Mouse (Mus musculus) left cerebral cortex, adult 9 months (tissue): Measurements from ENCODE around the gene Asb4.
A peak's percentile ranks its signal among the peaks of the same experiment; 100 is the strongest.

Experiments
- DNase-seq, 2 experiments: peaks; one replicate each; pipeline ENCODE4 v3.0.0; 2022; ENCODE audit warnings: low spot score in 2 of 2

Gene Asb4

DNA sequence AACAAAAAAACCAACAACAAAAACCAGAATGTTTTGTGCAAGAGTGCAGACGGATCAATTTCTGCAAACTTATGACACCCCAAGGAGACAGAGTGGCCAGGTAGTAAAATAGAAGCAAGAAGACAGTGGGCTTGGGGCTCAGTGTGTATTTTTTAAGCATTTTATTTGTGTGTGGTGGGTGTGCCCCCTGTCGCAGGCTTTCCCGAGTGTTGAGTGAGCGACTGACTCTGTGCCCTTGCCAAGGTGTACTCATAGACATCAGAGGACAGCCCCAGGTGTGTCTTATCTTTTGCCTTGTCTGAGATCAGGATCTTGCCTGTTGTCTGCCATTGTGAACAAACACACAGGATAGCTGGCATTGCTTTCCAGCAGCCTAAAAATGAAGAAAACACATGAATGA lies 63.8 kb downstream of the Asb4 start:
- DNase-seq = no peak

DNA sequence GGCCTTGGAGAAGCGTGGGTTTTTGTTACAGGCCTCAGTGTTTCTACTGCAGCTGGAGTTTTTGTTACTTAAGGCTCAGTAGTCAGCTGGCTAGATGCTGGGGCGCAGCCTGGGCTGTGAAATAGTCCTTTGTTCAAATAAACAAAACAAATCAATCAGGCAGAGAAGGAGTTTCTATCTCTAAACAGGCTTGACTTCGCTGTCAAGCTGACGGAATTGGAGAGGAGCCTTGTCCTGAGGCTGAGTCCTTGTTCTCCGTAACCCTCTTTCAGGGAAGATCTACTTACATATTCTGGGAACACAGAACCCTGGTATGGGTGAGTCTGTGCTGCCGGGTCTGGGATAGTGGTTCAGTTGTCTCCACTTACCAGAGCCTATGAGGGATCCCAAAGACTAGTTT lies 64.4 kb downstream of the Asb4 start:
- DNase-seq = peak in 1 of 2 experiments; percentile 25

DNA sequence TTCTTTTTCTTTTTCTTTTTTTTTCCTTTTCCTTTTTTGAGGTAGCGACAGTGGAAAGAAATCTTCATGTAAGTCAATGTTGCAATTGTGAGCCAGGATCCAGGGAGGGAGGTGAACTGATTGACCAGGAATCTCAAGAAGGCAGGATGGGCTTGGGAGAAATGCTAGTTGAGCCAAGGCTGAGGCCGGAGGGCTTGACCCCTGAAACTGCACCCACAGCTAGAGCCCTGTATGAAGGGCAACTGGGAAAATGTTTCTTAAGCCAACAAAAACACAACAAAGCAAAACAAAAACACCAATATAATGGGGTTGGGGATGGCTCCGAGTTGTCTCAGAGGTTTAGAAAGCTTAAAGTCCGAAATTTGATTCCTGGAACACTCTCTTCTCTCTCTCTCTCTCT lies 65.2 kb downstream of the Asb4 start:
- DNase-seq = no peak

DNA sequence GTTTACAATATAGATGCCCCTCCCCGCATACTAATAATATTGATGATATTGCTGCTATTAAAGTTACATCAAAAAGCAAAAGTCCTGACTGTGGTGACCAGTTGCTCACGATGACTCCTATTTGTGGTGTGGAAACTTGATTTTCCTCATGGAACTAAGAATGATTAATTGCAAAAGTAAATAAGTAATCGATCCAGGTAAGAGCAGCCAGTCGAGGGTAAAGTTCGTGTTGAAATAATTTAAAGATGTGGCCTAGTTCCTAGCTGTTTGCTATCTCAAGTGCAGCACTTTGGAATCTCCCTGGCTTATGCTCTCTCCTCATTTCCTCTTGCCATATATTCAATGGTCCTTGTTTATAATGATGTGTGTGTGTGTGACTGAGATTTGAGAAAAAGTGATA lies 66.7 kb downstream of the Asb4 start:
- no peak for DNase-seq

GRCm38 (mm10) chr6:5455836-5456235 lies 72.7 kb downstream of the Asb4 start:
- no peak for DNase-seq

DNA sequence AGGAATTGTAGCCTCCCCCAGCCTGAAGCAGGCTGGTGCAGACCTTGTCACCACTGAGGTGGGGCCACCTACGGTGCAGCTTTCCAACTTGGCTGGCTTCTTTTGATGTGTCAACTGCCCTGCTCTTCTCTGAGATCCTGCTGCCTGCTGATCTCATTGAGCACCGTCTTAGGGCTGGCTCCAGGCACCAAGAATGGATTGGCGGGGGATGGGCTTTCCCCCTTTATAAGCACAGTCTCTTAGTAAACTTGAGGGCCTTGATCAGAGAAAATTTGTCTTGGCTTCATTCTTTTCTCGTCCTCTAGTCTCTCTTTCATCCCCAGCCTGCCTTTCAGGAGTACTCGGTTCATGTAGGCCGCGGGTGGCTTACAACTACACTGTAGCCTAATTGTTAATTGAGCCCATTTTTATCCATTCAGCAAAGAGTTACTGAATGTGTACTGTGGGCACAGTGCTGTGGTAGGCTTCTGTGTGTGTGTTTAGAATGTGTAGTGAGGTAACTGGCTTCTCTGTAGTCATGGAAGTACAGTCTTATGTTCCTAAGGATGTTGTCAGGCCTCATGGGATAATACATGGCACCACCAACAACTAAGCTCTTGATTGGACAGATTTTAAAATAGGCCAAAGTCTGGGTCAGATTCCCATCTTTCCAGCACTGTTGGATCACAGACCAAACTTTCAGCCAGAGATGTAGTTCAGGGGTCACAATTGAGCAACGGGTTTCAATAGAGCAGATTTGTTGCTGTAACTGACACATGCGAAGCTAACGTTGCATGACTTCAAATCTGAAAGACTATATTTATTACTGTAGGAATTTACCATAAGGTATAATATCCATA lies 87.5 kb downstream of the Asb4 start:
- DNase-seq = no peak

GRCm38 (mm10) chr6:5472692-5473091 lies 89.5 kb downstream of the Asb4 start:
- no peak for DNase-seq

DNA sequence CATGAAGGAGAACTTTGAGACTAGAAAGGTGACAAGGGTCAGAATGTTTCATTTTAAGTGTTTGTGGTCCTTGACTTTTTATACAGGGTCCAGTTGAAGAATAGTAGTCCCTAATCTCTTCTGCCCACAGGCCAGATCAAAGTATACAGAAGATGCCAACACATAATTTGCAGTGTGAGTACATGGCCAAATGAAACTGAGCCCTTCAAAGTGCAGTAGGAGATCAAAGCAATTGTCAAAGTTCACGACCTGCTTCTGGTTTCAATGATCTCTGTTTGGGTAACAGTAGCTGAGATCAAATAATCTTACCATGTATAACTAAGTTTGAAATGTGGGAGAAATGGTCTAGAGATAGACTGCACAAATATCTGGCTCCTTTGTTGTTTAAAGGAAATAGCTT lies 90.8 kb downstream of the Asb4 start:
- DNase-seq = no peak

GRCm38 (mm10) chr6:5481066-5481465 lies 97.9 kb downstream of the Asb4 start:
- DNase-seq = no peak

DNA sequence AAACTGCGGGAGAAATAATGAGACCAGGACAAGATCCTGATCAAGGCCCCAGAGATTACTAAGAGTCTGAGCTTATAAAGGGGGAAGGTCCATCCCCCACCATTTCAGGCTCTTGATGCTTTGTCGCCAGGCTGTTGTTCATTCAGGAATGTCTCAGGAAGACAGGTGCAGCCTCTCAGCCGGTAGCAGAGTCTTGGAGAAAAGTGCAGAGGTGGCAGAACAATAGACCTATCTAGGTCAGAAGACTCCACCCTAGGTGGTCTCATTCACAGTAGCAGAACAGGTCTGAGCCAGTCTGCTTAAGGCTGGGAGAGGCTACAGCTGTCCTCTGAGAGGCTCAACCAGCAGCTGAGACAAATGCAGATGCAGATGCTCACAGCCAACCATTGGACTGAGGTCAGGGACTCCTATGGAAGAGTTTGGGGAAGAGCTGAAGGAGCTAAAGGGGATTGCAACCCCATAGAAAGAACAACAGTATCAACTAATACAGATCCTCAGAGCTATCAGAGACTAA lies 99.1 kb downstream of the Asb4 start:
- no peak for DNase-seq
